Mouse (Mus musculus): ENCODE data around the gene Daxx.
"Not testable (repeated sequence)": the region's sequence is repeated elsewhere in the genome, so short reads cannot be mapped to it uniquely, and the experiment has no call there.

The Daxx gene

DNA sequence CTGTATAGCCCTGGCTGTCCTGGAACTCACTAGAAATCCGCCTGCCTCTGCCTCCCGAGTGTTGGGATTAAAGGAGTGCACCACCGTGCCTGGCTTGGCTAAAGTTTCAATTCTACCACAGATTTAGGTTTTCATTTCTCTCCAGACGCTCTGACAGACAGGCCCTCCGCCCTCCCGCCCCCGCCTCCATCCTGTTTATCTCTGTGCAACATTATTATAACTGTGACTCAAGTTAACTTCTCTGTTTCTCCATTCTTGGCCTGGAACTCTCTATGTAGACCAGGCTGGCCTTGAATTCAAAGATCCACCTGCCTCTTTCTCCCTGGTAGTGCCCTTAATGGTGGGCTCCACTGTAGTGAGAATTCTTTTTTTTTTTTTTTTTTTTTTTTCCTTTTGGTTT is 6.7 kb upstream of the Daxx start:
- no peak for DNase-seq (ENCODE audit: low read depth, low spot score)

GRCm38 (mm10) chr17:33903911-33904651 is 5.1 kb upstream of the Daxx start:
- not testable (repeated sequence) for DNase-seq (ENCODE audit: low read depth, low spot score)

GRCm38 (mm10) chr17:33904835-33905234 is 4.4 kb upstream of the Daxx start, which contains the start of gene Platr17:
Platr17 (plus strand) TSS chr17:33905135.
- not testable (repeated sequence) for DNase-seq (ENCODE audit: low read depth, low spot score)

DNA sequence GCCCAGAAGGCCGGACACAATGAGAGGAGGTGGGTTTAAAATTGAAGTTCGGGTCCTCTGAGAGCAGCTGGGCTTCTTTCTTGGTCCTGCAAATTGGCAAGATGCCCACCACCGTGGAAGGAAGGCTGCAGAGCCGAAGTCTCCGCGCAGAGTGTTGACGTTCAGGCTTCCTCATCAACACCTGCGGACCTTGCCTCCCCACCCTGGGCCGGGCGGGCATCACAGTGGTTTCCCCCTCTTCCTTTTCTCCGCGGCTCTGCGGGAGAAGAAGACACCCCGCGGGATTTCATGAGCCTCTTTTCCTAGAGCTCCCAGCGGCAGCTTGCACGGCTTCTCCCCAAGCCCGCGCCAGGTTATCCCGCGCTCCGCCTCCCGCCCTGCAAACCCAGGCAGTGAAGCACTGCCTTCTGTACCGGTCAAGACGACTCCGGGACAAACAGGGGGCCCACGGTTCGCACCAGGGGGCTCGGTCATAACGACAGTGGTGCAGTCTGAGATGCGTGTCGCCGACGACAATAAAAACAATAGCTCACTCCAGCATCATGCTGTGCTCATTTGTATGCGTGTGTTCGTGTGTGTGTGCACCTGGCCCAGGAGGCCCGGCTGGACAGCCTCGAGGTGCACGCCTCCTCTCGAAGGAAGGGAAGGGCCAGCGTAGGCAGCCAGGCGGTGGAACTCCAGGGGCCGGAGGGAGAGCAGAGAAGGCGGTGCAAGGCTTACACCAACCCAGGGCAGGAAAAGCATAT is 710 bp upstream of the Daxx start:
- DNase-seq (ENCODE audit: low read depth, low spot score) = no peak

GRCm38 (mm10) chr17:33909869-33910250 is 646 bp downstream of the Daxx start:
- DNase-seq (ENCODE audit: low read depth, low spot score) = peak; percentile 90

DNA sequence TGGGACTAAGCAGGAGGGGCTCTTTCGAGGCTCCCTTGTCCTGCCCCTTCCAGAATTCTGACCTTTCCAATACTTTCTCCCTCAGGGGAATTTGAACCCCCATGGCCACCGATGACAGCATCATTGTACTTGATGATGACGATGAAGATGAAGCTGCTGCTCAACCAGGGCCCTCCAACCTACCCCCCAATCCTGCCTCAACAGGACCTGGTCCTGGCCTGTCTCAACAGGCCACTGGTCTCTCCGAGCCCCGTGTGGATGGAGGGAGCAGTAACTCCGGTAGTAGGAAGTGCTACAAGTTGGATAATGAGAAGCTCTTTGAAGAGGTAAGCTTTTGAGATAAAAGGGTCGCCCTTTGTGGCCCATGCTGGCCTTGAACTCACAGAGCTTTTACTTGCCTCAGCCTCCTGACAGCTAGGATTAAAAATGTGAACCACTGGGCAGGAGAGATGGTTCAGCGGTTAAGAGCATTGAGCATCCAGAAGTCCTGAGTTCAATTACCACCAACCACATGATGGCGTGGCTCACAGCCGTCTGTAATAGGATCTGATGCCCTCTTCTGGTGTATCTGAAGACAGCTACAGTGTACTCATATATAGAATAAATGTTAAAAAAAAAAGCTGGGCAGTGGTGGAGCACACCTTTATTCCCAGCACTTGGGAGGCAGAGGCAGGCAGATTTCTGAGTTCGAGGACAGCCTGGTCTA is 1.3 kb downstream of the Daxx start:
- peak; percentile 73 for DNase-seq (ENCODE audit: low read depth, low spot score)

DNA sequence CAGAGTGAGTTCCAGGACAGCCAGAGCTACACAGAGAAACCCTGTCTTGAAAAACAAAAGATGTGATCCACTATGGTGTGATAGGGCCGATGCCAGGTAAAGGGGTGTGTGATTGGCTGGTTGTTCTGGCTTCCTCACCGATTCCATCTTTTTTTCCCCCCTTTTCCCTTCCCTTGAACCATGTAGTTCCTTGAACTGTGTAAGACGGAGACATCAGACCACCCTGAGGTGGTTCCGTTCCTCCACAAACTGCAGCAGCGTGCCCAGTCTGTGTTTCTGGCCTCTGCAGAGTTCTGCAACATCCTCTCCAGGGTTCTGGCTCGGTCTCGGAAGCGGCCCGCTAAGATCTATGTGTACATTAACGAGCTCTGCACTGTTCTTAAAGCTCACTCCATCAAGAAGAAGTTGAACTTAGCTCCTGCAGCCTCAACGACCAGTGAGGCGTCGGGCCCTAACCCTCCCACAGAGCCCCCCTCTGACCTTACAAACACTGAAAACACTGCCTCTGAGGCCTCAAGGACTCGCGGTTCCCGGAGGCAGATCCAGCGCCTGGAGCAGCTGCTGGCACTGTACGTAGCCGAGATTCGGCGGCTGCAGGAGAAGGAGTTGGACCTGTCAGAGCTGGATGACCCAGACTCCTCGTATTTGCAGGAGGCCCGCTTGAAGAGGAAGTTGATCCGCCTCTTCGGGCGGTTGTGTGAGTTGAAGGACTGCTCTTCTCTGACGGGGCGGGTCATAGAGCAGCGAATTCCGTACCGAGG is 2.0 kb downstream of the Daxx start:
- no peak for DNase-seq (ENCODE audit: low read depth, low spot score)

GRCm38 (mm10) chr17:33911813-33912414 is 2.7 kb downstream of the Daxx start:
- DNase-seq (ENCODE audit: low read depth, low spot score) = no peak

DNA sequence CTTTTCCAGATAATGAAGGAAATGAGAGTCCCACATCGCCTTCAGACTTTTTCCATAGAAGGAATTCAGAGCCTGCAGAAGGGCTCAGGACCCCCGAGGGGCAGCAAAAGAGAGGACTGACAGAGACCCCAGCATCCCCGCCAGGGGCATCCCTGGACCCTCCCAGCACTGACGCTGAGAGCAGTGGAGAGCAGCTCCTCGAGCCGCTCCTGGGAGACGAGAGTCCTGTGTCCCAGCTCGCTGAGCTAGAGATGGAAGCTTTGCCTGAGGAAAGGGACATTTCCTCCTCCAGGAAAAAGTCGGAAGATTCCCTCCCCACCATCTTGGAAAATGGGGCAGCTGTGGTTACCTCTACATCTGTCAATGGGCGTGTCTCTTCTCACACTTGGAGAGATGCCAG is 4.0 kb downstream of the Daxx start:
- no peak for DNase-seq (ENCODE audit: low read depth, low spot score)

DNA sequence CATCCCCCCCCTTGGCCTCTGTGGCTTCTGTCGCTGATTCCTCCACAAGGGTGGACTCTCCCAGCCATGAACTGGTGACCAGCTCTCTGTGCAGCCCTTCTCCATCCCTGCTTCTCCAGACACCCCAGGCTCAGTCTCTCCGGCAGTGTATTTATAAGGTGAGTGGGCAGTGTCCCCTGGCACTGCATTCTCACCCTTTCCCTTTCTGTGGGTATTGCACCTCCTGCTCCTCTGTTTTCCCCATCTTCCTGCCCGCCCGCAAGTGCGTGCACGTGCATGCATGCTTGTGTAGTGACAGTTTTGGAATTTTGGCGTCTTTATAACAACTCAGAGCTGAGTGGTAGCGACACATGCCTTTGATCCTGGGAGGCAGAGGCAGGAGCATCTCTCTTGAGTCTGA is 4.7 kb downstream of the Daxx start:
- no peak for DNase-seq (ENCODE audit: low read depth, low spot score)

DNA sequence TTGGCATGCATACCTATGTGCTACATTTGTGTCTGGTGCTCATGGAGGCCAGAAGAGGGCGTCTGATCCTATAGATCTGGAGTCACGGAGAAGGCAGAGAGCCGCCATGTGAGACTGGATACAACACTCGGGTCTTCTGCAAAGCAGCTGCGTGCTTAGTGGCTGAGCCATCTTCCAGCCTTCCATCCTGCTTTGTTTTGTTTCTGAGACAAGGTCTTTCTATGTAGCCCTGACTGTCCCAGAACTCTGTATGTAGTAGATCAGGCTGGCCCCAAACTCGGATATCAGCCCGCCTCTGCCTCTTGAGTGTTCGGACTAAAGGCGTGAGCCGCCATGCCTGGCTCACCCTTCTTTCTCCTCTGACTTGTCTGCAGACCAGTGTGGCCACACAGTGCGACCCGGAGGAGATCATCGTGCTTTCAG is 5.8 kb downstream of the Daxx start:
- DNase-seq (ENCODE audit: low read depth, low spot score) = no peak

GRCm38 (mm10) chr17:33915671-33916250 is 6.5 kb downstream of the Daxx start, which contains the start of the genes Tapbp and Zbtb22:
Tapbp (plus strand) TSS chr17:33915899.
Zbtb22 (plus strand) TSS chr17:33915904.
- peak; percentile 100 for DNase-seq (ENCODE audit: low read depth, low spot score)

DNA sequence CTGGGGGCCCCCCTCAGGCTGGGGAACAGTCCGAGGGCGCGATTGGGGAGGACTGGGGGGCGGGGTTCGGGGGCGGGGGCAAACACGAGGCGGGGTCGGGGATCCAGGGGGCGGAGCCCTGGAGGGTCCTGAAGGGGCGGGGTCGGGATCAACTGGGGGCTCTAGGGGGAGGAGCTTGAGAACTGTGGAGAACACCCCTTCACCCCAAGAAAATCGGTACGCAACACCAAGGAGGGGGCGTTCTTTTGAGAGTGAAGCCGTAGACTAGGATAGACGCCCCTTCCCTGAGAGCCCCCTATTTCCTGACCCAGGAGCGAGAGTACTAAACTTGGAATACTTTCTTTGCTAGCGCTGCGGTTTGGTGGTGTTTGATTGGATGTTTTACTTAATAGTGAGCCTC is 7.1 kb downstream of the Daxx start:
- peak; percentile 49 for DNase-seq (ENCODE audit: low read depth, low spot score)

DNA sequence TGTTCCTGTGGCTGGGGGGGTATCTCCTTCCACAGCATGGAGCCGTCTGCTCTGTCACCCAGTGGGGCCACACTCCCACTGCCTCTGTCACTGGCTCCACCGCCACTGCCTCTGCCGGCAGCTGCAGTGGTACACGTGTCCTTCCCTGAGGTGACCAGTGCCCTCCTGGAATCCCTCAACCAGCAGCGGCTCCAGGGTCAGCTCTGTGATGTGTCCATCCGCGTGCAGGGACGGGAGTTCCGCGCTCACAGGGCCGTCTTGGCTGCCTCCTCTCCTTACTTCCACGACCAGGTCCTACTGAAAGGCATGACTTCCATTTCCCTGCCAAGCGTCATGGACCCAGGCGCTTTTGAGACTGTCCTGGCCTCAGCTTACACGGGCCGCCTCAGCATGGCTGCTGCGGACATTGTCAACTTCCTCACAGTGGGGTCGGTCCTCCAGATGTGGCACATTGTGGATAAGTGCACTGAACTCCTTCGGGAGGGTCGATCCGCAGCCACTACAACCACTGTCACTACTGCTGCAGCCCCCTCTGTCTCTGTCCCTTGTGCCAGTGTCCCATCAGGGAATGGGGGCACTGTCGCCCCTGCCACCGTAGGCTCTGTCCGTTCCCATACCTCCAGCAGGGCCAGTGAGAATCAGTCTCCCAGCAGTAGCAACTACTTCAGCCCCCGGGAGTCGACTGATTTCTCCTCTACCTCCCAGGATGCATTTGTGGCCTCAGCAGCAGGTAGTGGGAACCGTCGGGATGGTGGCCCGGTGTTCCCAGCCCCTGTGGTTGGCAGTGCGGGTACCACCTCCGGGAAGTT is 7.8 kb downstream of the Daxx start:
- DNase-seq (ENCODE audit: low read depth, low spot score) = no peak

DNA sequence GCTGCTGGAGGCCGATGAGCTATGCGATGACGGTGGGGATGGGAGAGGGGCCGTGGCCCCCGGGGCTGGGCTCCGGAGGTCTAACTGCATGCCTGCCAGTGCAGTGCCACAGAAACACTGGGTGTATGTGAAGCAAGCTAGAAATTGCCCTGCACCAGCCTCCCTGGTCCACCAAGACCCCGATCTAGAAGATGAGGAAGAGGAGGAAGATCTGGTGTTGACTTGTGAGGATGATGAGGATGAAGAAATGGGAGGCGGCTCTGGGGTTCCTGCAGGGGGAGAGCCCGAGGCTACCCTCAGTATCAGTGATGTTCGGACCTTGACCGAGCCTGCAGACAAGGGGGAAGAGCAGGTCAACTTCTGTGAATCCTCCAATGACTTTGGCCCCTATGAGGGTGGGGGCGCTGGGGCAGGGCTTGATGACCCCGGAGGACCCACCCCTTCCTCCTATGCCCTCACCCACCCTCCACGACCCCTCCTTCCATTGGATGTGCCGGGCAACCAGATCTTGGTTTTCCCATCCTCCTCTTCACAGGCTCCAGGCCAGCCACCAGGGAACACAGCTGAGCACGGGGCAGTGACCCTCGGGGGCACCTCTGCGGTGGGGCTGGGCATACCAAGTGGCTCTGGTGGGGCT is 8.6 kb downstream of the Daxx start:
- no peak for DNase-seq (ENCODE audit: low read depth, low spot score)

DNA sequence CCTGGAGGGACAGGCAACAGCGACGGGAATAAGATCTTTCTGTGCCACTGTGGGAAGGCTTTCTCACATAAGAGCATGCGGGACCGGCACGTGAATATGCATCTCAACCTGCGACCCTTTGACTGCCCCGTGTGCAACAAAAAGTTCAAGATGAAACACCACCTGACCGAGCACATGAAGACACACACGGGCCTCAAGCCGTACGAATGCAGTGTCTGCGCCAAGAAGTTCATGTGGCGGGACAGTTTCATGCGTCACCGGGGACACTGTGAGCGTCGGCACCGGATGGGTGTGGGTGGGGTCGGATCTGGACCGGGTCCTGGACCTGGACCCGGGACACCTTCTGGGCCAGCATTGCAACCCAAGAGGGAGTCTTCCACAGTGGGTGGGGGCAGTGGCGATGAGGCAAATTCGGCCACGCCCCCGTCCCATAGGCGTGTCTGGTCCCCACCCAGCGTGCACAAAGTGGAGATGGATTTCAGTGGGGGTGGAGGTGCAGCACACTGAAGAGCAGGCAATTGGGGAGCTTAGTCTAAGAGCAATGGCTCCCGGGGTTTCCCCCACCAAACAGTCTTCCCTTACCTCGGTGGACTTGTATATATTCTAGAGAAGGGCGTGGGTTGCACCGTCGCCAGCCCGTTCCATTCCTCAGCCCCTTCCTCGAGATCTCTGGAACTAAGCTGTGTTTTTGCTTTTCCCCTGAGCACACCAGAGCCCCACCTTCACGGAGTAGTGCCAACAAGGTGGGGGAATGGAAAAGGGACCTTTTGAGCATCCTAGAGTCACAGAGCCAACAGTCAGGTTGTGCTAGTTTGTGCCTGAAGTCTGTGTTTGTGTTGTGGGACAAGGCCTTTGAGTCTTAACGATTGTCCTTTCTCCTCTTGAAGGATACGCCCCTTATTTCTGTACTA is 9.3 kb downstream of the Daxx start:
- DNase-seq (ENCODE audit: low read depth, low spot score) = no peak

DNA sequence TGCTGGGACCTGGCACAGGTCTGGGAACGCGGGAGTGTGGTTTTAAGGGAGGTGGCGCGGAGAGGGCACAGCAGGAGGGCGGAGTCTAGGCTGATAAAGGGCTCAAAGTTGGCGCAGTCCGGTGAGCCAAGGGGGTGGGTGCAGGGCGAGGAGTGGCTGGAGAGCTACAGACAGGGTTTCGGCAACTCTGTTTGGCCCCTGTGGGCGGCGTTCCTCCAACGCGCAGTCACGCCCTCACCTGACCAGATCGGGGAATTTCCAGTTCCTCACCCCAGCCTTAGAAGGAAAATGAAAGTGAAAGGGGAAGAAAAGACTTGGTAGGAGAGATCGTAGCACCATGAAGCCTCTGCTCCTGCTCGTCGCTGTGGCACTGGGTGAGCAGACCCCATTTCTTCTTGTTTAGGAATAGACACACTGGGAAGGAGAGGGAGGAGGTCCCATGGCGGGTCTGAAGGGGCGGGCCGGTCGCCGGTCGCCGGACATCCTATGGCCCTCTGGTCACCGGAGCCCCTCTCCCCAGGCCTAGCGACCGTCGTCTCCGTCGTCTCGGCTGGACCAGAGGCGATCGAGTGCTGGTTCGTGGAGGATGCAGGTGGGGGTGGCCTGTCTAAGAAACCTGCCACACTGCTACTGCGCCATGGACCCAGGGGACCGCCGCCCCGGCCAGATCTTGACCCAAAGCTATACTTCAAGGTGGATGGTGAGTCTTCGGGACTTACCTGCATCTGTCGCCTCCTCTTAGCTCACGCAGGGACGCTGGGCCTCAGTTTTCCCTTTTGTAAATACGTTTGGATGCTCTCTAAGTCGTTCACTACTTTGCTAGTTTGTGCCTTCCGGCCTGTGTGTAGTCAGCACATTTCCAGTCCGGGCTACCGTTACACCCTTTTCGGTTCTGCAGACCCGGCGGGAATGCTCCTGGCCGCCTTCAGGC is 10.4 kb downstream of the Daxx start:
- DNase-seq (ENCODE audit: low read depth, low spot score) = peak; percentile 98

All from 3T3-L1 (cell line).